Mouse (Mus musculus): Measurements from ENCODE around the gene Mei1. TPM values are rescaled to one million over a fixed set of nuclear protein-coding genes. Genes with fewer than 3 reads are reported as not detected.
A peak's percentile ranks its signal among the peaks of the same experiment; 100 is the strongest.
"Not testable (repeated sequence)": the region's sequence is repeated elsewhere in the genome, so short reads cannot be mapped to it uniquely, and the experiment has no call there.

Mei1 gene
- total RNA-seq, 2 experiments from 2014 or later: not detected

DNA sequence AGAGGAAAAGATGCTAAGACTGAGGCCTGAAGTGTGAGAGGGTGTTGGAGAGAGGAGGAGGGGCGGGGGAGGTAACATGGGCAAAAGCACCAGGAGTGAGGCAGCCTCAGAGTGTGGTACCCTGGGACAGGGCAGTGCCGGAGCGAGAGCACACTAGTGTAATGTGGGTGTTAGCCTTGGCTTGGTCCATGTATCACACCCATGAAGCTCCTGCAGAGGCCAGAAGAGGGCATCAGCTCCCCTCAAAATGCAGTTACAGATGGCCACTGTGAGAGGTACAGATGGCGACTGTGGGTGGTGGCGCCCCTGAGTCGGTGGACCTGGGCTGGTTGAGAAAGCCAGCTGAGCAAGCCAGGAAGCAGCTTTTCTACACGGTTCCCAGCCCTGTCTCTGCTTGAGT lies 11.4 kb downstream of the Mei1 start:
- ATAC-seq (replicated peaks; ENCODE audit: poor library complexity, severe bottlenecking): peak; percentile 76

DNA sequence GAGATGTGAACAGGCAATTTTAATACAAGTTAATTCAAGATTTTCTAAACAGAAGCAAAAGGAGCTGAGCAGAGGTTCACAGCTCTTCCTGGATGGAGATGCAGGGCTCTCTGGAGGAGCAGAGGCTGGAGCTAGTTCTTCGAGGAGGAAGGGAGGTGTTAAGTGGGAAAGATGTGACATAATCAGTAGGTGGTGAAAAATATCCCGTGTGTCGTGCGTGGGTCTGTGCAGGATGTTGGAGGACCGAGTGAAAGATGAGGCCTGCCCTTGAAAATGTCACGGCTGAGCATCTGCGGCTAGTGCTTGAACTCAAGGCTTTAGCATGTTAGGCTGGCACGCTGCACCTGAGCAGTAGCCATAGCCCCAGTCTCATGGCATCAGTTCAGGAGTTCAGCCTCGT lies 15.8 kb downstream of the Mei1 start:
- ATAC-seq (replicated peaks; ENCODE audit: poor library complexity, severe bottlenecking): no peak

DNA sequence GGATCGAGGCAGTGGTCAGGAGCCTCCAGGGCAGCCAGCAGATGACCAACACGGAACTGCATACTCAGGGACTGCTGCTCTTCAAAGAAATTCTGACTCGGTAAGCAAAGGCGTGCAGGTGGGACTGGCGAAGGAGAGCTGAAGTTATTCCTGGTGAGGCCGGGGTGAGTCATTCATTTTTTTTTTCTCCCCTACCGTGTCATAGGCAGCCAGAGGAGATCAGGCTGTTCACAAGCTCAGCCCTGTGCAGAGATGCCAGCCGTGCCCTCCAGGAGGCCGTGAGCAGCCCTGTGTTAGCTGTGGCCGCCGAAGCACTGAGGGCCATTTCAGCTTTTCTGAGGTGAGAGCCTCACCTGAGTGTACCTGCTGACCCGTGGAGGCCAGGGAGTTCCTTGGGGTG lies 16.3 kb downstream of the Mei1 start:
- ATAC-seq (replicated peaks; ENCODE audit: poor library complexity, severe bottlenecking): no peak

DNA sequence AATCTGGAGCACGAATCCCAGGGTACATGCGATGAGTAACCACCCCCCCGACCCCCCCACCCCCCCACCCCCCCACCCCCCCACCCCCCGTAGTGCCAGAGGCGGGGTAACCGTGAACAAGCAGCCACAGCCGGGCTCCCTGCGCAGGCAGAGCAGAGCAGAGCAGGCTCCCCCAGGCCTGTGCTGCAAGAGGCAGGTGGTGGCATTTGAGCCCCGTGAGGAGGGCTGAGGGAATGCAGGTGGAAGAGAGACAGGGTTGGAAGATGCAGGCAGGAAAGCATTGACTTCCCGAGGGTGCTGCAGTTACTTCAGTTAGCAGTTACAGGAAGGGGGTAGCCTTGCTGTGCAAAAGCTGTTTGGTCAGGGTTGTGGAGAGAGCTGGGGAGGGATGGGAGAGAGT lies 17.5 kb downstream of the Mei1 start:
- peak; percentile 33; the same call in 1 of the 2 replicates for ATAC-seq (replicated peaks; ENCODE audit: poor library complexity, severe bottlenecking)

DNA sequence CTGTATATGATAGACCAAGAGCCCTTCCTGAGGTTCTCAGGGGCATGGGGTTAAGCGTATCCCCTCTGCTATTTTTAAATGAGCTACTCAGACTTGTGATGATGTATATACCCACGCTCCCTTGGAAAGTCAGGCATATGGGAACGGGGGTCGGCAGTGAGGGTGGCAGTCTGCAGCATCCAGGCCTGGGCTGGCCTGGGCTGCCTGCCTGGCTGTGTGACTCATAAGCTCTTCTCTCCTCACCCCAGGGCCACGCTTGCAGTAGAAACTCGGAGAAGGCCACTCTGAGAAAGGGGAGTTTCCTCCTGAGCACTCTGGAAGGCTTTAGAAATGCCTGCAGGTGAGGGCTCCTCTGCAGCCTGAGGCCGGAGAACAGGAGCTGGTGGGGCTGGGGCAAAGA lies 21.3 kb downstream of the Mei1 start:
- no peak for ATAC-seq (replicated peaks; ENCODE audit: poor library complexity, severe bottlenecking)

DNA sequence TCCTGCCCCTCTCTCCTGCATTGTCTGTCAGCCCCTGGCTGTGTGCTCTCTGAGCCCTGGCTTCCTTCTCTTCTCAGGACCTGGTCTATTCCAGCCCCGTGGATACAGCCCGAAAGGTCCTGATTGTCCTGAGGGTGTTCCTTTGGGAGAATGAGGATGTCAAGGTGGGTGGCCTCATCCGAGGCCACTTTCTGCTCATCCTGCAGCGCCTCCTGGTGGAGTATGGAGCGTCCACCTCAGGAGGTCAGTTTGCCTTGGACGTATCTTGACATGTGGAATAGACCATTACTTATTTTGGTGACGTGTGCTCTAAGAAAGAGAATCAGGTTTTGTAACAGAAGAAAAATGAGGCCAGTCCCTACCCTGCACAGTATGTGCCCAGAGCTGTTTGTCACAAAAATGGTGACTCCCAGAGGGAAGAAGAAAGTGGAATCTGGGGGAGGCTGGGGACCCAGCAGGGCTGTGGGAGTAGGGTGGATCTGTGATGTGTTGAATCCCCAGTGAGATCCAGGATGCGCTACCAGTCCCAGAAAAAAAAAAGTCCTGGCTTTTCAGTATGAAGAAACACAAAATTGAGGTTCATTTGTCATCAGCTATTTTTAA lies 37.3 kb downstream of the Mei1 start:
- ATAC-seq (replicated peaks; ENCODE audit: poor library complexity, severe bottlenecking): peak; percentile 46

DNA sequence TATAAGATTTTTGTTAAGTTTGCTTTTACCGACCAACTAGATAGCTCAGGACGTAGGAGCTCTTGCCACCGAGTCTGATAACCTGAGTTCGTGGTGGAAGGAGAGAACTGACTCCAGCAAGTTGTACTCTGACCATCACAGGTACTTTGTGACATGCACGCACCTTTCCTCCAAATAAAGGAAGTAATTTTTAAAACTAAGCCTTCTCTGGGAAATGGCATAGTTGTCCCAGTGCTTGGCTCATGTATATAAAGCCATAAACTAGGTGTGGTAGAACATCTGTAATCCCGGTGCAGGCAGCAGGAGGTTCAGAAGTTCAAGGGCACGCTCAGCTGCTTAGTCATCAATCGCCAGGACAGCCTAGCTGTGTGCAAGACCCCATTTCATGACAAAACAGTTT lies 50.7 kb downstream of the Mei1 start:
- ATAC-seq (replicated peaks; ENCODE audit: poor library complexity, severe bottlenecking): no peak

DNA sequence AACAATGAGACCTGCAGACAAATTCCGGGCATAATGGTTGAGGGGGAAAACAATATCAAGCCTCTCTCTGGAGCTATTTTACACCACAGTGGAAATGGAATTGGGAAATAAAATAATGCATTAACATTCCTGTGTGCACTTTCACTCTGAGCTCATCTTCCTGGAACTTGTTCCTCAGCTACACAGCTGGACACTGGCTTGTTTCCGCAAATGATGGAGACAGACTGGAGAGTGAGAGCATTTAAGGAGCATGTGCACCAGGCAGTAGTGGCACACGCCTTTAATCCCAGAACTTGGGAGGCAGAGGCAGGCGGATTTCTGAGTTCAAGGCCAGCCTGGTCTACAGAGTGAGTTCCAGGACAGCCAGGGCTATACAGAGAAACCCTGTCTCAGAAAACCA lies 56.9 kb downstream of the Mei1 start:
- not testable (repeated sequence) for ATAC-seq (replicated peaks; ENCODE audit: poor library complexity, severe bottlenecking)

DNA sequence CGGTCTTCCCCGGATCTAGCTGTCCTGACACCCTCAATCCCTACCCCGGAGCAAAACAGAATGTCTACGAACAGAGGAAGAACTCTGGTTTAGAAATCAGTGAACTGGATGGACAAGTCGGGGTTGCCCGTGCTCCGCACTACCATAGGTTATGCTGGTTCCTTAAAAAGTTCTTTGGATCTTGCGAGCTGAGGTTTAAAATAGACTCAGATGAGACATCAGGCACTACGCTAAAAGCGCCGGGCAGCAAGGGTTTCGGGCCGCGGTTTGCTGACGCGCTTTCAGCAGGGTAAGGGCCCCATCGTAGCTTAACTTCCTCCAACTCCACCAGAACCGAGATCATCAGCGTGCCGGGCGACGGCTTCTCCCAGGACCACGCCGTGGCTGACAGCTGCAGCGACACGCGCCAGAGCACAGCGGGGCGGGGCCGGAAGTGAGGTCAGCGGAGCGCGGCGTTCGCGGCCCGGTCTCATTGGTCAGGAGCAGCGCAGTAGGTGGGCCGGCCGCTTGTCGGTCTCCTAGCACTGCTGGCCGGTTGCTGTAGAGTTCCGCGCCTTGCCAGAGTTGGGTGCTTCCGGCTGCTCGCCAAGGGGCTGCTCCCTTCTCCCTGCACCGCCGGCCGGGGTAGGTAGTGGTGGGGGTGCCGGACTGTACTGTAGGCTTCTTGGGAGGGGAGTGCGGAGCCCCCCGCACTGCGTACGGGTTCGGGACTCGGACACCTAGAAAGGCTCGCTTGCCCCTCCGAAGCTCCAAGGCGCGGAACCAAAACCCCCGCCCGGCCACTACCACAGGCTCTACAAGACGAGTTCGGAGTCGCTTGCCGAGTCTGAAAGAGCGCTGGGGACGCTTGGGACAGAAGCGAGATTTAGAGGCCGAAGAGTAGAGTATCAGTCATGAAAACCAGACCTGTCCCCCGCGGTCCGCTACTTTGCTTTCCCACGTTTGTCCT lies 57.9 kb downstream of the Mei1 start, which contains the start of gene Ccdc134:
Gene Ccdc134, plus strand, starts transcription at position 497 of the 949 bp plus-strand sequence.
- peak; percentile 96 for ATAC-seq (replicated peaks; ENCODE audit: poor library complexity, severe bottlenecking)

DNA sequence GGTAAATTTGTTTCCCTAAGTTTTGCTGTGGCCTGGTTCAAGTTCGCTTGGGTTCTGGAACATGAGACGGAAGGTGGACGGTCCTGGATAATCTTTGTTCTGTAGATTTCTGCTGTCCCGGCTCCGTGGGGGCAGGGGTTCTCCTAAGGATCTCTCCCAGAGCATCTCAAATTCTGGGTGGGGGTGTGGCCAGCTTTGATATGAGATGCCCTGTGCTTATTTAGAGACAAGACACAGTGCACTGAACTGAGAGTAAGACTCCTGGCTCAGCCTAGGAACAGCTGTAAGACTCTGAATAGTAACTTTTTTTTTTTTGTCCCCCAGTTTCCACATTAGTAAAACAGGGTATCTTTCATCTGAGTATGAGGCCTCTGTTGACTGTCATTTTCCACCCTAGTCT lies 58.6 kb downstream of the Mei1 start:
- ATAC-seq (replicated peaks; ENCODE audit: poor library complexity, severe bottlenecking): no peak

DNA sequence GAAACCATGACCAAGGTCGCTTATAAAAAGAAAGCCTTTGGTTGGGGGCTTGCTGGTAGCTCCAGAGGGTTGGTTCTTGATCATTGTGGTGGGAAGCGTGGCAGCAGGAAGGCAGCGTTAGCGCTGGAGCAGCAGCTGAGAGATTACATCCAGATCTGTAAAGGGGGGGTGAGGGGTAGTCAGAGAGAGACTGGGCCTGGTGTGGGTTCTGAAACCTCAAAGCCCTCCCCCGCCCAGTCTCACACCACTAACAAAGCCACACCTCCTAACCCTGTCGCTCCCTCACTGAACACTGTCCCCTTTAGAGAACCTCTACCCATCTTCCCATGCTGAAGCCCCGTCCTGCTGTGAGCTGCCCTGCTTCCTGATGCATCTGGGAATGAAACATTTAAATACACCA lies 60.8 kb downstream of the Mei1 start:
- ATAC-seq (replicated peaks; ENCODE audit: poor library complexity, severe bottlenecking): no peak; the same call in 1 of the 2 replicates

DNA sequence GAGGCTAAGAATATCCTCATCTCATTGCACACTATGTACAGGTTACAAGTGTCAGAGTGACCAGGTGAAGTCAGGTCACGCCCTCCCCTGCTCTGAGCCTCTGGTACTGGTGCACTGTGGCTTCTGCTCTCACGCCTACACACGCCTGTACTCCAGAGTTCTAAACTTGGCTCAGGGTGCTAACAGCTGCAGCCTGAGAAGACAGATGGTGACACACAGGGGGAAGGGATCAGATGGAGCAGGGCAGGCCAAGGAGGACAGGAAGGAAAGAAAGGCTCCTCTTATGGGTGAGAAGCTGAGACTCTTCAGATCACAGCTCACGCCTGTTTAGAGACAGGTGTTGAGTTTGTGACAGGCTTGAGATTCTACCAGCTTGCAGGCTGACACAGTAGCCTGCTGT lies 65.6 kb downstream of the Mei1 start:
- no peak for ATAC-seq (replicated peaks; ENCODE audit: poor library complexity, severe bottlenecking)

DNA sequence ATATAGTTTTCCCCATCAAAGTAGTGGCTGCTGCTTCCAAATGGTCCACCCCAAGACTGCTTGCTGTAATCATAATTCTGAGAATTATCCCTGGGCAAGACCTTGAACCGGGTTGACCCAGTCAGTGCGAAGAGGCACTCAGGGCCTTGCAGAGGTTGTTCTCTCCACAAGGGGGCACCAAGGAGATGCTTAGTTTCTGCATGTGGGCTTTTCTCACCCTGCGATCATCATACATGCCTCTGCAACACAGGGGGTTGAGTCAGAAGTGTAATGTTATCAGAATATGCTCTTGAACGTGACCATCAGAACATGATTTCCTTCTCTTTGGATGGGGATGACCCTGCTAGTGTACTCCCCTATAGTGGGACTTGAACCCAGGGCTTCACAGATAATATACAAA lies 68.8 kb downstream of the Mei1 start:
- ATAC-seq (replicated peaks; ENCODE audit: poor library complexity, severe bottlenecking): peak; percentile 83

DNA sequence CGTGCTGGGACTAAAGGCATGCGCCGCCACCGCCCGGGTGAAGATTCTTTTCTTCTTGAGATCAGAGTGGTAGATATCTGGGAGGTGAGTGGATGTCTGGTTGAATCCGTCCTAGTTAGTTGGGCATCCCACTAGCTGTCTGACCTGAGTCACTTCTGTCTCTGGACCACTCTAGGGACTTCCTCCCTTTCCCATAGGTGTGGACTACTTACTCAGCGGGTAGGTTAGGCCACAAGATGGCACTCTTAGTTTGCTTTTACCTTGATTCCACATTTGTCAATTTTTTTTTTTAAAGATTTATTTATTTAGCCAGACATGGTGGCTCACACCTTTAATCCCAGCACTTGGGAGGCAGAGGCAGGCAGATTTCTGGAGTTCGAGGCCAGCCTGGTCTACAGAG lies 69.4 kb downstream of the Mei1 start:
- no peak for ATAC-seq (replicated peaks; ENCODE audit: poor library complexity, severe bottlenecking)

DNA sequence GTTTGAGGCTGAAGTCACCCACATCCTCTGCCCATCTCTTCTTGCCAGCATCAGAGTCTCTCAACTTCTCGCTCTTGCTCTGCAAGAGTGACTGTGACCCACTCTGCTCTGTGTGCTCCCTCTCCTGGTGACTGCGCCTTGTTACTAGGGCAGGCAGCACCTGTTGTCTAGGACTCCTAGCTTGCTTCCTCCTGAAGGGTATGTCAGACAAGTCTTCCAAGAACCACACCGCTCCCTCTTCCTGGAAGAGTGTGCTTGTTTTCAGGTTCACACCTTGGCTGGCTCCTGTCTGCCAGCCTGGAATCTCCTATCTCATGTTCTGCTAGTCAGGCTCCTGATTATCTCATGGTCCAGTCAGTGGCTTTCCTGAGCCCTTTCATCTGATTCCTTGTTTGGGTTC lies 70.6 kb downstream of the Mei1 start:
- no peak for ATAC-seq (replicated peaks; ENCODE audit: poor library complexity, severe bottlenecking)

DNA sequence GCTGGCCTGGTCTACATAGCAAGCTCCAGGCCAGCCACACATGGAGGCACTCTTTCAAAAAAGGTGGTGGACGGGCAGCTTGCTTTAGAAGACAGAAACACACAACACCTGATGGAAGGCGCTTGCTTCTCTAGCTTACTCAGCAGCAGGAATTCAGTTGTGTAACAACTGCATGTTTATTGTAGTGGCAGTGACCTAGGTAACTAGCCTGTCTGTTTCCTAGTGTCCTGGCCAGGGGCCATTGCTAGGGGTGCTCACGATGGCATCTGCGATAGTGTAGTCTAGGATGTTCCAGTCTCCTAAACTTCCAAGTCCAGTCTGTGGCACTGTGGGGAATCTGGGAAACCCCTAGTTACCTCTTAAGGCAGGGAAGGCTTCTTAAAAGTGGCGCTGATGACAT lies 74.4 kb downstream of the Mei1 start:
- ATAC-seq (replicated peaks; ENCODE audit: poor library complexity, severe bottlenecking): no peak

DNA sequence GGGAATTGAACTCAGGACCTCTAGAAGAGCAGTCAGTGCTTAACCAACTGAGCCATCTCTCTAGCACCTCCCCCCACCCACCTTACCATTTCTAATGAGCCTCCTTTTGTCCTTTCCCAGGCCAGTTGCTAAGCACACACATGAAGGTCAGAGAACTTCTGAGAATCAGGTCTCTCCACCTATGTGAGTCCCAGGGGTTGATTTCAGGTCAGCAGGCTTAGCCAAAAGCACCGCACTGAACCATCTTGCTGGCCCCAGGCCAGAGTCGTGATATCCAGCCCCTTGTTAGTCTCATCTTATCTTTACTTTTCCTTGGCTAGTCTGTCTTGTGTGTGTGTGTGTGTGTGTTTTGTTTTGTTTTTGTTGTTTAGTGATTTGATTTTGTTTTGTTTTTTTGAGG lies 75.6 kb downstream of the Mei1 start:
- no peak for ATAC-seq (replicated peaks; ENCODE audit: poor library complexity, severe bottlenecking)

DNA sequence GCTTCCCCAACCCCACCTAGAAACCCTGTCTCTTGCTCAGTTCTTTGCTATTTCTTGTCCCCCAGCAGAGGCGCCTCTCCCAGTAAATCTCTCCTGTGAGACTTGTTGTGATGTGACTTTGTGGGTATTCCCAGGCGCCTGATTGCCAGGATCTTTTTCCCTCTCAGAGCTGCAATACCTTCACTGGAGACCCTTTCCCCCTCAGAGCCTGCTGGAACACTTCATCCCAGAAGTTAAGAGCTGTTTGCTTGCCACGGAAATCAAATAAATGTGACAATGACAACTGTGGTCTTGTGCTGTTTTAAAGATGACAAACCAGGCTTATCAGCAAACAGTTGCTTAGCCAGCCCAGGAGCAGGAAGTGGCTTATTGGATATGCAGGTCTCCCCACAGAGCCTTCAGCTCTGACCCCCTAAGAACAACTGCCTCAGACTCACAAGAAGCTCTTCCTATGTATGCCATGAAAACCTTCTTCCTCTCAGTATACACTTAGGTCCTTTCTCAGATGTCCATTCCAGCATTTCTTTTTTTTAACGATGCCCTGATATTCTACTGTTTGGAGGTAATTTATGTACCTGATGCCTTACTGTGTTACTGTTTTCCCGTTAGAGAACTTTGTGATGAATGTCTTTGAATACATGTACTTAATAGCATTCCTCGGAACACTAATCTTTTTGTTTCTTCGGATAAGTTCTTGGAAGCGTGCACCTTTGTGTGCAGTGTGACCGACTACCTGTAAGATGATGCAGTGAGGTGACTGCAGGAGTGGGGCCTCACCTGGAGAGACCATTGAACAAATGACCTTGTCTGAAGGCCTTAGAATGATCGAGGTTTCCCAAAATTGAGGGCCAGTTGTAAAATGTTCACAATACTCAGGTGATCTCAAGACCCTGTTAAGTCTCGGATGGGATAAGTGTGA lies 76.3 kb downstream of the Mei1 start:
- ATAC-seq (replicated peaks; ENCODE audit: poor library complexity, severe bottlenecking): no peak

DNA sequence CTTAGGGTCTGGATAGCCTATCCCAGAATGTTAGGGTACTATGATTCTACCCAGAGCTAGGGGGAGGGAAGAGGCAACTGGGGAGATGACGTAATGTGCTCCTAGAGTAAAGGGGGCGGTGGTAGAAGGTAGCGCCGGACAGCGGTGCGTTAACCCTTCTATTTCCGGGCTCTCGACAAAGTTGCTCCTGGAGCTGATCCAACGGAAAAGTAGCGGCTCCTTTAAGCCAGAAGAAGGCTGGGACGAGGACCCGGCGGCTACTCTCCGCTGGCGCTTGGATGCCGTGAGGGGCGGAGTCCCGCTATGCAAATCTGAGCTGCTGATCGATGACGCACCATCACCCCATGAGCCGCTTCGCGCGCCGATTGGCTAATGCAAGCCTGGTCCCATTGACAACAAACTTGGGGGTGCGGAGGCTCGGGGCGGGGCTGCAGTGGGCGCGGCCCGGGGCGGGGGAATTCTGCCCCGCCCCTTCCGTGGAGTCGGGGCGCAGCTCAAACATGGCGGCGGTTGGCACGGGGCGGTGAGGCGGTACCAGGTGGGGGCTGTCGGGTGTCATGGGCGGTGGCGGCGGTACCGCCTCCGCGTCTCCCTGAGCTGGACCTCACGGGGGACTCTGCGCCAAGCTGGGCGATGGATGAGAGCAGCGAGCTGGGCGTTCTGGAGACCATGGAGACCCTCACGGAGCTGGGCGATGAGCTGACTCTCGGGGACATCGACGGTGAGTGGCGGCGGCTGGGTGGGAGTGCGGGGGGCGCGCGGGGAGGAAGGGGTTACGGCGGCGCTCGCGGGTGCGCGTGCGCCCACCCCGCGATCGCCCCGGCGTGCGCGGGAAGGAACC lies 77.2 kb downstream of the Mei1 start, which contains the start of gene Srebf2:
Gene Srebf2, plus strand, starts transcription at position 412 of the 841 bp plus-strand sequence.
- peak; percentile 92 for ATAC-seq (replicated peaks; ENCODE audit: poor library complexity, severe bottlenecking)
